Mouse (Mus musculus) forebrain, embryonic 16.5 days (tissue): Measurements from ENCODE around the gene Tprgl. TPM values are rescaled to one million over a fixed set of nuclear protein-coding genes. Genes with fewer than 3 reads are reported as not detected.

Source experiments
- ATAC-seq: fragments of 200-750 bp; cut with Nextera tagmentation; 2 replicates; pipeline ENCODE4 v1.8.0; 2017; ENCODE audit warnings: mild to moderate bottlenecking, moderate library complexity
- H3K27ac ChIP-seq: fragments of 300-500 bp; sonication (generic); 2 replicates; pipeline ENCODE4 v1.5.1; 2014; ENCODE audit warnings: low read length, control low read depth
- H3K27me3 ChIP-seq: fragments of 300-500 bp; sonication (generic); replicated peaks from 2 replicates; pipeline ENCODE4 v1.6.1; 2014; ENCODE audit warnings: low read length; ENCODE audit not compliant: control insufficient read depth, insufficient read depth
- H3K36me3 ChIP-seq: fragments of 300-500 bp; sonication (generic); 2 replicates; pipeline ENCODE4 v1.6.1; 2014; ENCODE audit not compliant: control insufficient read depth, insufficient read depth
- H3K4me1 ChIP-seq: fragments of 300-500 bp; sonication (generic); replicated peaks from 2 replicates; pipeline ENCODE4 v1.6.1; 2014; ENCODE audit warnings: low read length; ENCODE audit not compliant: control insufficient read depth, insufficient read depth
- H3K4me2 ChIP-seq: fragments of 300-500 bp; sonication (generic); 2 replicates; pipeline ENCODE4 v1.6.1; 2014; ENCODE audit warnings: mild to moderate bottlenecking, low read length, control low read depth
- H3K4me3 ChIP-seq: fragments of 300-500 bp; sonication (generic); replicated peaks from 2 replicates; pipeline ENCODE4 v1.5.1; 2014; ENCODE audit warnings: mild to moderate bottlenecking, low read length, control low read depth
- H3K9ac ChIP-seq: fragments of 300-500 bp; sonication (generic); replicated peaks from 2 replicates; pipeline ENCODE4 v1.6.1; 2014; ENCODE audit warnings: low read depth, low read length, control low read depth
- H3K9me3 ChIP-seq: fragments of 300-500 bp; sonication (generic); 2 replicates; pipeline ENCODE4 v1.6.1; 2016; ENCODE audit warnings: low read length; ENCODE audit not compliant: control insufficient read depth
- WGBS: fragments of 180-500 bp; shearing (Covaris S2); extraction: QIAGEN DNeasy Blood & Tissue Kit; methylation state at CpG from one replicate; pipeline ENCODE4 v1.1.7; 2014; 5-methylcytosine and 5-hydroxymethylcytosine counted together
- polyA plus RNA-seq: library from polyadenylated mRNA; unstranded; fragments of >200 nt; fragmentation: Nextera tagmentation; extraction: Ambion mirVana; gene quantifications from 2 replicates; pipeline ENCODE4 v1.2.1, GENCODE M21; 2015

Gene Tprgl
- polyA plus RNA-seq, 1 experiment from 2014 or later, result 174 TPM

GRCm38 (mm10) chr4:154188948-154189347, 28.5 kb upstream of the Tprgl start:
- ATAC-seq, result no peak
- 88% methylated on average over 8 of the region's 8 CpGs for WGBS
- H3K36me3 ChIP-seq, result no peaks in the 10 kb centered on the region
- no peak overlapping the region for H3K4me3 ChIP-seq
- H3K27ac ChIP-seq, result no peak overlapping the region
- no peaks in the 10 kb centered on the region for H3K9me3 ChIP-seq
- H3K4me1 ChIP-seq, result no peaks in the 10 kb centered on the region
- no peak overlapping the region for H3K9ac ChIP-seq
- H3K4me2 ChIP-seq, result no peak overlapping the region
- no peaks in the 10 kb centered on the region for H3K27me3 ChIP-seq

DNA sequence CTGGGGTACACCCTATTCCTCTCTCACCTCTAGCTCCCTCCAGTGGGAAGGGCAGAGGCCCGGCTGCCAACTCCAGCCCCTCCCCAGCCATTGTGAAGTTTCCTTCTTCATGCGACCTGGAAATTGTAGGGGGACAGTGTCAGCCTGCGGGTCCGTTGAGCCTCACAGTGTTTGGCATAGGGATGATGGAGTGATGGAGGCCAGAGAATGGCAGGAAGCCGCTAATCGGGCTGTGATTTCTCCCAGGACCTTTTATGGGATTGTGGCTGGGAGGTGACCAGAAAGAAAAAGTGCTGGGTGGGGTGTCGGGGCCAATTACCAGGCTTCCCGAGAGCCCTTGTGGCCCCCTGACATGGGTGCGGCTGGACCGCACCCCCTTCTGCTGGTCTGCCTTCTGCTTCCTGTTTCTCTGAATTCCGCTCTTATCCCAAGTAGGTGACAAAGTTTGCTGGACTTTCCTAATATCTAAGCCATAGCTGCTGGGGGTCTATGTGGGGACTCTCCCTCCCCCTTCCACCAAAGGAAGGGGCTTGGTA, 25.6 kb upstream of the Tprgl start:
- no peak overlapping the region for H3K4me2 ChIP-seq
- no peaks in the 10 kb centered on the region for H3K4me1 ChIP-seq
- 87% methylated on average over 11 of the region's 11 CpGs for WGBS
- H3K9ac ChIP-seq, result no peak overlapping the region
- no peak for ATAC-seq
- no peaks in the 10 kb centered on the region for H3K36me3 ChIP-seq
- no peak overlapping the region for H3K27ac ChIP-seq
- H3K9me3 ChIP-seq, result no peaks in the 10 kb centered on the region
- H3K27me3 ChIP-seq, result no peaks in the 10 kb centered on the region
- no peak overlapping the region for H3K4me3 ChIP-seq

DNA sequence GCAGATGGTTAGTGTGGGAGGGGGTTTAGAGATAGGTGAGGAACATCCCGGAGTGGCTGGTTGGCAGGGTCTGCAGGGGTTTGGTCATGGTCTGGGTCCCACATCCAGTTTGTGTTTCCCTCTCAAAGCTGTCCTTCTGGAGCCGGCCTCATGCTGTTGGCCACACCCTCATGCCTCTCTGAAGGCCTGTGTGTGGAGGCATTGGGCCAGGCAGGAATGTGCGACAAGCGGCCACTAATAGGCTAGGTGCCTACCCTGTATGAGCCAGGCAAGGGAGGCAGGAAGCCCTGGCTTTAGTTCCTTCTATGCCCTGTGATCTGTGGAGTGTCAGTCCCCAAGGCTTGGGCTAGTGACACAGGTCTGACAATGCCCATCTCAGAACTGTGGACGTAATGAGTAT, 24.5 kb upstream of the Tprgl start:
- 82% methylated on average over 5 of the region's 5 CpGs for WGBS
- no peaks in the 10 kb centered on the region for H3K27me3 ChIP-seq
- no peak overlapping the region for H3K4me3 ChIP-seq
- no peak overlapping the region for H3K27ac ChIP-seq
- ATAC-seq, result no peak
- no peaks in the 10 kb centered on the region for H3K4me1 ChIP-seq
- no peaks in the 10 kb centered on the region for H3K9me3 ChIP-seq
- no peaks in the 10 kb centered on the region for H3K36me3 ChIP-seq
- no peak overlapping the region for H3K9ac ChIP-seq
- no peak overlapping the region for H3K4me2 ChIP-seq

GRCm38 (mm10) chr4:154183566-154183965, 23.1 kb upstream of the Tprgl start:
- H3K27ac ChIP-seq, result no peak overlapping the region
- no peak overlapping the region for H3K4me2 ChIP-seq
- H3K4me3 ChIP-seq, result no peak overlapping the region
- no peaks in the 10 kb centered on the region for H3K27me3 ChIP-seq
- 66% methylated on average over 5 of the region's 5 CpGs for WGBS
- H3K9ac ChIP-seq, result no peak overlapping the region
- H3K36me3 ChIP-seq, result no peaks in the 10 kb centered on the region
- no peak for ATAC-seq
- no peaks in the 10 kb centered on the region for H3K9me3 ChIP-seq
- no peaks in the 10 kb centered on the region for H3K4me1 ChIP-seq

- Histone ChIP-seq H3K9ac (no peak overlapping the region), H3K4me1 (no peaks in the 10 kb centered on the region), H3K27me3 (no peaks in the 10 kb centered on the region), H3K36me3 (no peaks in the 10 kb centered on the region), H3K4me3 (no peak overlapping the region), H3K4me2 (no peak overlapping the region), H3K9me3 (no peaks in the 10 kb centered on the region), H3K27ac (no peak overlapping the region)
- 90% methylated on average over 7 of the region's 7 CpGs for WGBS
- ATAC-seq, result no peak
Measured at GRCm38 (mm10) chr4:154181001-154181400, 20.5 kb upstream of the Tprgl start.

GRCm38 (mm10) chr4:154177257-154177656, 16.8 kb upstream of the Tprgl start:
- no peak overlapping the region for H3K27ac ChIP-seq
- H3K27me3 ChIP-seq, result no peaks in the 10 kb centered on the region
- no peaks in the 10 kb centered on the region for H3K4me1 ChIP-seq
- H3K9me3 ChIP-seq, result no peaks in the 10 kb centered on the region
- H3K36me3 ChIP-seq, result no peaks in the 10 kb centered on the region
- 82% methylated on average over 8 of the region's 8 CpGs for WGBS
- H3K4me3 ChIP-seq, result no peak overlapping the region
- ATAC-seq, result no peak
- no peak overlapping the region for H3K4me2 ChIP-seq
- H3K9ac ChIP-seq, result no peak overlapping the region

DNA sequence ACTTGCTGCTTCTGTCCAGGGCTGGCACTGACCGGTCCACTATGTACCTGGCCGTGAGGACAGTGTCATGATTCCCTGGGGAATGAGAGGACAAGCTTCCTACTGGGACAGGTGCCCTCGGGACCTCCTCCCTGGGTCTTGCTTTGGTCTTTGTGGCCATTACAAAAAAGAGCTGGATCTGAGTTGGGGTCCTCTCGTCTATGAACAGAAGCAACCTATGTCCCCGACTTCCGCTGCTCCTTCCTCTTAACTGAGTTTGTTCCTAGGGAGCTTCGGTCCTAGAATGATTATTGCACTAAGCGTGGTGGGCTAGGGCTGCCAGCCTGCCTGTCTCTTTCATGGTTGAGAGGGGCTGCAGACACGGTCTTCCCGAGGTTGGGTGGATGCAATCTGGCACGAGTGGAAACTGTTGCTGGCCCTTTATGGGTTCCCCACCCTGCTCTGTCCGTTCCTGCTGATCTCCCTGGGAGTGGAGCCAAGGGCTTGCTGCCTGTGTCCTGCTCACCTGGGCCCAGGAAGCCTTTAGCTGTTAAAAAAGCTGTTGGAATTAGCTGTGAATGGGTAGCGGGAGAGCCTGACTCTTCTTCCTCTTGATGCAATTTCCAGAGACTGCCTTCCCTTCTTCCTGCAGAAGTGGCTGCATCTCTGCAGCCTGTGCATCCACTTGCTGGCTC, 11.6 kb upstream of the Tprgl start:
- no peak overlapping the region for H3K4me3 ChIP-seq
- 39% methylated on average over 13 of the region's 13 CpGs for WGBS
- peaks cover 21% of the 10 kb centered on the region for H3K4me1 ChIP-seq
- no peak overlapping the region for H3K27ac ChIP-seq
- no peak overlapping the region; the same call in 1 of the 2 replicates for H3K9ac ChIP-seq
- peak overlapping the region; percentile 99 for H3K4me2 ChIP-seq
- H3K9me3 ChIP-seq, result no peaks in the 10 kb centered on the region
- peaks cover 22% of the 10 kb centered on the region for H3K27me3 ChIP-seq
- no peaks in the 10 kb centered on the region for H3K36me3 ChIP-seq
- no peak for ATAC-seq

DNA sequence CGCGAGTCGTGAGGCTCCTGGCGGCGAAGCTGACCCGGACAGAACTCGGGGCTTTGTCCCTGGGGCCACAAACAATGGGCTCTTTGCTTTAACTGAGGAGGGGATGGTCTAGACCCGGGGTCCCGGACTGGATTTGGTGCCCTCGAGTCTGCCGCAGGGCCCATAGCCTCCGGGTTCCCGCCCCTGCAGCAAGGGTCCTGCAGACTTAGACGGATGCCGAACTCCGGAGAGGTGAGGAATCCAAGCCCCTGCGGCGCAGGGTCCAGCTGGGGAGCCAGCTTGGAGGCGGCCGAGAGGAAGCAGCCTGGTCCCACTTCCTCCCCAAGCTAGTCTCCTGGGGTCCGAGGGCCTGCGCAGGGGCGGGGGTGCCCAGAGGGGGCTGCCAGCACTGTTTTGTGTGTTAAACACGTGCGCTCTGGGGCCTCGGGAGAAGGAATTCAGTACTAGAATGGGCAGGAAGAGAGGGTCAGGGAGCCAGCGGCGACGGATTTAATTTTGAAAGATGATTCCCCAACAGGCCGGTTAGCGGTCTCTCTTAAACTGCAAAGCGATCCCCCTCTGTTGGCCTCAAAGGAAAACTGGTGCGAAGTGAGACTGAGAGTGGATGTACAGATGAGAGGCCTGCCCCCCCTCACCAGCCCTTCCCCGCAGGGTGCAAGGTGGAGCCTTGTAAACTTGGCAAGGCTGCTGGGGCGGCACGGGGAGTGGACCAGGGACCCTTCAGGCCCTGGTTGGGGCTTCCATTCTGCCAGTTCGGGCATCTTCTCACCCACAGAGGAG, 10.9 kb upstream of the Tprgl start:
- Histone ChIP-seq H3K27me3 (peaks cover 22% of the 10 kb centered on the region), H3K4me1 (peaks cover 21% of the 10 kb centered on the region), H3K9me3 (no peaks in the 10 kb centered on the region), H3K9ac (peak overlapping the region; percentile 54), H3K4me2 (peak overlapping the region; percentile 99), H3K4me3 (peak overlapping the region; percentile 63), H3K36me3 (no peaks in the 10 kb centered on the region), H3K27ac (no peak overlapping the region)
- WGBS, result under 1% methylated on average over 37 of the region's 37 CpGs
- ATAC-seq, result peak; percentile 42; the same call in 1 of the 2 replicates

DNA sequence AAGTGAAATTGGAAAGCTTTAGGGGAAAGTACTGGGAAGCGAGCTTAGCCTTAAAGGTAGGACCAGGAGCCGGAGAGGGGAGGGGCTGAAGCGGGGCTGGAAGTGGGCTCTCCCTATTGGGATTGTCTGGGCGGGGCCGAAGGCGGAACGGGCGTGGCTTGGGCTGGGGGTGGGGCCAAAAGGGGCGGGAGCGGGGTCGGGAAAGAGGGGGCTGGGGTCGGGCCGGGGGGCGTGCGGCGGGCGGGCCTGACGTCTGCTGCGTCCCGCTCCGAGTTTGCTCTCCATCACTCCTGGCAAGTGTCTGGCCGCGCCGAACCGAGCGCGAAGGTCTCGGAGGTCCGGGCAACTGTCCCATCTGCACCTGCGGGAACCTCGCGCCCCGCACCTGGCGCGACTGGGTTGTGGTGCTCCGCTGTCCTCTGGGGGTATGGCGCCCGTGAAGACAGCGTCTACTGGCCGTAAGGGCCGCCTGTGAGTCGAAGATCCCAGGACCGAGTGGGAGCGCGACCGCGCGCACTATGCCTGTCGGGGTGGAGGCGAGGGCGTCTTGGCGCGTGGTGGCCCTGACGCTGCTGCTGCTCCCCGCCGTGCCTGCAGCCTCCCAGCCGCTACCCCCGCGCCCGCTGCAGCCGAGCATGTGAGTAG, 10.2 kb upstream of the Tprgl start, which contains the start of gene Megf6:
TSS of gene Megf6 (plus strand) at position 225 of the 645 bp plus-strand sequence.
- Histone ChIP-seq H3K36me3 (no peaks in the 10 kb centered on the region), H3K27ac (no peak within 1 kb of the TSS)
- under 1% methylated on average over 61 of the region's 61 CpGs for WGBS

More for the DNA sequence above, 10.2 kb upstream of the Tprgl start, which contains the start of gene Megf6:
- Histone ChIP-seq H3K9ac (peak within 1 kb of the TSS; percentile 54), H3K9me3 (no peaks in the 10 kb centered on the region), H3K27me3 (peaks cover 22% of the 10 kb centered on the region), H3K4me3 (peak within 1 kb of the TSS; percentile 63), H3K4me2 (peak within 1 kb of the TSS; percentile 99), H3K4me1 (peaks cover 21% of the 10 kb centered on the region)
- ATAC-seq, result peak; percentile 81
